In genomic region chr9:58133893-58134884, GRCm38 (mm10) we compare ENCODE assay signal across 10 mouse cellular contexts. TPM values are rescaled to one million over a fixed set of nuclear protein-coding genes. Genes with fewer than 3 reads are reported as not detected.
DNase-seq lines count a peak whose midpoint lies in the region; ATAC-seq lines count a peak whose summit lies in the region.
"Had no signal": no experiment of that assay in that cellular context is flagged by ENCODE, and none has a peak within 500 bp of the region (broad histone marks: within the 10 kb centered on the region; RNA-seq: fewer than 3 reads in every experiment).

No protein-coding gene starts in this region.

- H3K36me3 ChIP-seq in kidney, embryonic 15.5 days, result no peaks in the 10 kb centered on the region
- no peaks in the 10 kb centered on the region for H3K36me3 ChIP-seq in embryonic facial prominence, embryonic 14.5 days (ENCODE audit: control insufficient read depth, insufficient read depth, low read length)
- no peaks in the 10 kb centered on the region for H3K36me3 ChIP-seq in intestine, embryonic 16.5 days (ENCODE audit: control insufficient read depth, insufficient read depth, low read length)
- H3K36me3 ChIP-seq: liver, embryonic 15.5 days had no signal

- 0 out of 2 replicates have a peak, but pooled peaks cover 3% of the 10 kb centered on the region for H3K27me3 ChIP-seq in kidney, embryonic 15.5 days
- H3K27me3 ChIP-seq in embryonic facial prominence, embryonic 14.5 days (replicated peaks; ENCODE audit: control insufficient read depth, insufficient read depth, low read length), result no peaks in the 10 kb centered on the region
- no peaks in the 10 kb centered on the region for H3K27me3 ChIP-seq in intestine, embryonic 16.5 days (replicated peaks; ENCODE audit: control insufficient read depth, insufficient read depth, low read length)

- H3K9me3 ChIP-seq in kidney, embryonic 15.5 days (replicated peaks), result no peaks in the 10 kb centered on the region
- H3K9me3 ChIP-seq in embryonic facial prominence, embryonic 14.5 days (ENCODE audit: control insufficient read depth, low read length), result no peaks in the 10 kb centered on the region
- H3K9me3 ChIP-seq in intestine, embryonic 16.5 days (ENCODE audit: control insufficient read depth, low read length), result no peaks in the 10 kb centered on the region
- H3K9me3 ChIP-seq: liver, embryonic 15.5 days had no signal

- no peak for DNase-seq in kidney, adult 8-10 months
- peak; percentile 78 for DNase-seq in embryonic facial prominence, embryonic 14.5 days (ENCODE audit: low spot score)
- DNase-seq in retina, embryonic 14.5 days (ENCODE audit: low spot score), result peak; percentile 66
- DNase-seq in frontal cortex, postnatal 36 days (ENCODE audit: low spot score in 2 of 2), result no peak
- no peak for DNase-seq in adrenal gland, postnatal 14 days
- DNase-seq in adrenal gland, adult 8-10 months, result no peak

- peaks cover 84% of the 10 kb centered on the region for H3K4me1 ChIP-seq in kidney, embryonic 15.5 days
- H3K4me1 ChIP-seq in embryonic facial prominence, embryonic 14.5 days (ENCODE audit: control insufficient read depth, insufficient read depth, low read length), result peaks cover 61% of the 10 kb centered on the region
- H3K4me1 ChIP-seq in intestine, embryonic 16.5 days (ENCODE audit: control insufficient read depth, insufficient read depth, low read length), result peaks cover 15% of the 10 kb centered on the region
- H3K4me1 ChIP-seq: liver, embryonic 15.5 days had no signal

- 4% methylated on average over 13 of the region's 17 CpGs for WGBS in kidney, embryonic 15.5 days
- WGBS in embryonic facial prominence, embryonic 14.5 days, result 10% methylated on average over 15 of the region's 17 CpGs
- 17% methylated on average over 17 of the region's 17 CpGs for WGBS in intestine, embryonic 16.5 days

- peak overlapping the region; percentile 10; the same call in 1 of the 2 replicates for H3K4me3 ChIP-seq in kidney, embryonic 15.5 days (replicated peaks)
- H3K4me3 ChIP-seq in embryonic facial prominence, embryonic 14.5 days (ENCODE audit: low read depth, low read length), result no peak overlapping the region
- no peak overlapping the region for H3K4me3 ChIP-seq in intestine, embryonic 16.5 days (ENCODE audit: low read length)
- H3K4me3 ChIP-seq: liver, embryonic 15.5 days had no signal

- H3K27ac ChIP-seq in kidney, embryonic 15.5 days, result peak overlapping the region; percentile 83
- H3K27ac ChIP-seq in embryonic facial prominence, embryonic 14.5 days (replicated peaks; ENCODE audit: low read depth, low read length), result peak overlapping the region; percentile 73
- 0 out of 2 replicates have a peak overlapping the region, but pooled peaks have one; percentile 3 for H3K27ac ChIP-seq in intestine, embryonic 16.5 days (ENCODE audit: low read length)
- H3K27ac ChIP-seq: liver, embryonic 15.5 days had no signal

- H3K9ac ChIP-seq in kidney, embryonic 15.5 days, result no peak overlapping the region
- no peak overlapping the region for H3K9ac ChIP-seq in embryonic facial prominence, embryonic 14.5 days (ENCODE audit: low read depth, low read length)
- no peak overlapping the region for H3K9ac ChIP-seq in intestine, embryonic 16.5 days (ENCODE audit: low read depth, low read length)
- H3K9ac ChIP-seq: liver, embryonic 15.5 days had no signal

- ATAC-seq in kidney, embryonic 15.5 days (replicated peaks; ENCODE audit: low FRiP score), result peak; percentile 45
- ATAC-seq in embryonic facial prominence, embryonic 14.5 days (ENCODE audit: low read depth), result peak; percentile 65
- ATAC-seq in intestine, embryonic 16.5 days, result peak; percentile 59

- H3K4me2 ChIP-seq in kidney, embryonic 15.5 days, result peak overlapping the region; percentile 46
- peak overlapping the region; percentile 13 for H3K4me2 ChIP-seq in embryonic facial prominence, embryonic 14.5 days (ENCODE audit: low read depth, low read length)
- H3K4me2 ChIP-seq in intestine, embryonic 16.5 days (ENCODE audit: low read depth, low read length), result no peak overlapping the region
- H3K4me2 ChIP-seq: liver, embryonic 15.5 days had no signal

RNA-seq across cellular contexts. Expression of gene Ccdc33, which starts 15.6 kb away (rescaled TPM):
- 0.29 and 0.44 TPM in 2 replicates for polyA plus RNA-seq in kidney, embryonic 15.5 days (2015; fragmentation: Nextera tagmentation; extraction: Ambion mirVana)
- 0.25 and 0.54 TPM in 2 replicates for polyA plus RNA-seq in embryonic facial prominence, embryonic 14.5 days (2014; fragmentation: Nextera tagmentation; extraction: Ambion mirVana)
- polyA plus RNA-seq in intestine, embryonic 16.5 days (2015; fragmentation: Nextera tagmentation; extraction: Ambion mirVana), result 0.39 and 0.82 TPM in 2 replicates
- not detected in 2 replicates for total RNA-seq in adrenal gland, postnatal 14 days (2021)
- 1 to 10 TPM in 2 of 4 experiments, under 1 TPM in 1, not detected in 1; 0.49 to 2.4 (median 1.2) TPM for total RNA-seq in adrenal gland, adult 8-10 months (2022)
- polyA plus RNA-seq: heart, postnatal 0 days; liver, embryonic 15.5 days had no signal

Comparison
In these comparisons a context has a peak if more than half of its experiments do, and no peak if none do; other contexts are left out.
1. H3K27ac ChIP-seq: peak in every context shown above with its lines; median percentile 83 in kidney, embryonic 15.5 days; 73 in embryonic facial prominence, embryonic 14.5 days; 3 in intestine, embryonic 16.5 days.
2. DNase-seq: peak in embryonic facial prominence, embryonic 14.5 days (single experiment) and retina, embryonic 14.5 days (single experiment); none in kidney, adult 8-10 months (0 of 2), frontal cortex, postnatal 36 days (0 of 2), adrenal gland, postnatal 14 days (single experiment) and adrenal gland, adult 8-10 months (single experiment).
3. Peak in every context shown above with its lines, with median percentiles within 50 percentile points of each other: ATAC-seq.